Mouse (Mus musculus) C2C12 (cell line): ENCODE data around the gene Fscn2.

Experiments used
- CEBPB ChIP-seq: IDR thresholded peaks from one replicate; pipeline ENCODE4 v1.6.1; 2011; ENCODE audit warnings: low read depth, mild to moderate bottlenecking, control low read depth, moderate library complexity
- CTCF ChIP-seq: IDR thresholded peaks from one replicate; pipeline ENCODE4 v1.5.1; 2011; ENCODE audit not compliant: control insufficient read depth, insufficient read depth, insufficient read length
- MYOD1 ChIP-seq: IDR thresholded peaks from one replicate; pipeline ENCODE4 v1.6.1; 2011; ENCODE audit warnings: low read depth; ENCODE audit not compliant: control insufficient read depth, insufficient read length
- USF1 ChIP-seq: IDR thresholded peaks from one replicate; pipeline ENCODE4 v1.6.1; 2011; ENCODE audit warnings: low read depth, mild to moderate bottlenecking, control low read depth, moderate library complexity

DNA sequence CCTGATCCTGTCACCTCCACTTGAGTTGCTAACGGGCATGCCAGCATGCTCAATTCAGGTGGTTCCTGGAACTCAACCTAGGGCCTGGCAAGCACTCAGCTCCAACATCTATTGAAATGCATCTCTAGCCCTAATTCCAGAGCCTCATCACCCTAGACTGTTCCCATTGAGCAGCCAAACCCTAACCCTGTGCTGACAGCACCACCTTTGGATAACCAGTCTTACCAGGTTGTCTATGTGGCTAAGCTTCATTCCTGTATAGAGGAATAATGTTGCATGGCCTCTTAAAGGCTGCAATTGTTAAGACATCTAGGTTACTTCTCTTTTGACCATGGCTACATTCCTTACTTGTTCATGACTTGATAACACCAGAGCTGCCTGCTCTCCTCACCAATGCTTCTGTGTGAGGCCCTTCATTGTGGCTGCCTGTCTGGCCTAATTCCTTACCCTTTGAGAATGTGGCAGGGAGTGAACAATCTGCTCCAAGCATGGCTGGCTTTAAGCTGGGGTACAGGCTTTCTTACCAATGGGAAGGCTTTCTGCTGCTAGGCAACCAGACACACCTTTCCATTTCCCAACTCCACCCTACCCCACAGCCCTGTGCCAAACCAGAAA lies 16.2 kb upstream of the Fscn2 start:
- TF ChIP-seq CTCF = no peak
- no peak for TF ChIP-seq USF1
- no peak for TF ChIP-seq CEBPB
- no peak for TF ChIP-seq MYOD1
